Mouse (Mus musculus) liver, adult 2 months (tissue): ENCODE results near the gene Col4a2. TPM values are rescaled to one million over a fixed set of nuclear protein-coding genes. Genes with fewer than 3 reads are reported as not detected.
A peak's percentile ranks its signal among the peaks of the same experiment; 100 is the strongest.

Source experiments
- DNase-seq: peaks from one replicate; pipeline ENCODE4 v3.0.0-alpha.2; 2011; ENCODE audit warnings: low read depth, low spot score; ENCODE audit errors: extremely low read depth
- H3K27ac ChIP-seq: fragments of 200-500 bp; replicated peaks from 2 replicates; pipeline ENCODE4 v1.5.1; 2012; ENCODE audit warnings: low read depth, mild to moderate bottlenecking, control low read depth, inconsistent platforms, low read length; ENCODE audit not compliant: insufficient read depth
- H3K27me3 ChIP-seq: fragments of 200-500 bp; 2 replicates; pipeline ENCODE4 v1.6.1; 2012; ENCODE audit warnings: mild to moderate bottlenecking, moderate library complexity, low read length, inconsistent platforms; ENCODE audit not compliant: control insufficient read depth, insufficient read depth
- H3K36me3 ChIP-seq: fragments of 200-500 bp; 2 replicates; pipeline ENCODE4 v1.6.1; 2012; ENCODE audit warnings: low read length, inconsistent platforms; ENCODE audit not compliant: control insufficient read depth, insufficient read depth
- H3K4me1 ChIP-seq: fragments of 200-500 bp; 2 replicates; pipeline ENCODE4 v1.6.1; 2011; ENCODE audit warnings: low read length; ENCODE audit not compliant: control insufficient read depth, insufficient read depth
- H3K4me3 ChIP-seq: fragments of 200-500 bp; 2 replicates; pipeline ENCODE4 v1.5.1; 2011; ENCODE audit warnings: low read depth, mild to moderate bottlenecking, control low read depth, low read length, moderate library complexity; ENCODE audit not compliant: insufficient read depth
- H3K79me2 ChIP-seq: fragments of 200-500 bp; 2 replicates; pipeline ENCODE4 v1.6.1; 2012; ENCODE audit warnings: inconsistent platforms, mild to moderate bottlenecking, low read length, moderate library complexity; ENCODE audit not compliant: control insufficient read depth, insufficient read depth
- H3K9ac ChIP-seq: fragments of 200-500 bp; 2 replicates; pipeline ENCODE4 v1.6.1; 2012; ENCODE audit warnings: low read depth, mild to moderate bottlenecking, control low read depth, inconsistent platforms, low read length
- CTCF ChIP-seq: fragments of 200-500 bp; IDR thresholded peaks from 2 replicates; pipeline ENCODE4 v1.5.1; 2011; ENCODE audit warnings: low read depth, low read length, control low read depth
- POLR2A ChIP-seq: fragments of 200-500 bp; IDR thresholded peaks from 2 replicates; pipeline ENCODE4 v1.6.1; 2011; ENCODE audit warnings: low read length, control low read depth; ENCODE audit not compliant: insufficient read depth; ENCODE audit errors: extremely low read depth
- WGBS: fragments of 180-500 bp; shearing (Covaris S2); methylation state at CpG from one replicate; pipeline ENCODE4 v1.1.7; 2018; 5-methylcytosine and 5-hydroxymethylcytosine counted together
- polyA plus RNA-seq: library from polyadenylated mRNA; depleted of rRNA; stranded (reverse); fragments of >200 nt; gene quantifications from 2 replicates; pipeline ENCODE4 v1.2.3, GENCODE M21; 2012
- total RNA-seq: library from RNA; depleted of rRNA; stranded (reverse); fragments of >200 nt; gene quantifications from 2 replicates; pipeline ENCODE4 v1.2.3, GENCODE M21; 2014

Gene Col4a2
- total and polyA plus RNA-seq, 2 experiments, result 7.7 to 8.0 TPM

GRCm38 (mm10) chr8:11454228-11454627, 141.6 kb downstream of the Col4a2 start:
- no peak for DNase-seq
- H3K79me2 ChIP-seq, result peaks cover 11% of the 10 kb centered on the region; the same call in 1 of the 2 replicates
- TF ChIP-seq POLR2A (no peak), CTCF (no peak)
- H3K9ac ChIP-seq, result no peak overlapping the region
- H3K36me3 ChIP-seq, result peaks cover 6% of the 10 kb centered on the region; the same call in 1 of the 2 replicates
- H3K27ac ChIP-seq, result no peak overlapping the region
- no peaks in the 10 kb centered on the region for H3K27me3 ChIP-seq
- H3K4me3 ChIP-seq, result no peak overlapping the region
- peaks cover 18% of the 10 kb centered on the region for H3K4me1 ChIP-seq
- 88% methylated on average over 12 of the region's 12 CpGs for WGBS

GRCm38 (mm10) chr8:11457278-11457677, 144.7 kb downstream of the Col4a2 start:
- Histone ChIP-seq H3K4me3 (no peak overlapping the region), H3K27ac (peak overlapping the region; percentile 95), H3K79me2 (peaks cover 28% of the 10 kb centered on the region), H3K27me3 (no peaks in the 10 kb centered on the region), H3K4me1 (peaks cover 22% of the 10 kb centered on the region), H3K9ac (no peak overlapping the region), H3K36me3 (peaks cover 6% of the 10 kb centered on the region; the same call in 1 of the 2 replicates)
- no peak for DNase-seq
- WGBS, result 50% methylated on average over 3 of the region's 3 CpGs
- no peak for TF ChIP-seq CTCF
- TF ChIP-seq POLR2A, result no peak

- peaks cover 34% of the 10 kb centered on the region for H3K79me2 ChIP-seq
- peak overlapping the region; percentile 61 for H3K9ac ChIP-seq
- peaks cover 28% of the 10 kb centered on the region for H3K4me1 ChIP-seq
- H3K36me3 ChIP-seq, result peaks cover 4% of the 10 kb centered on the region; the same call in 1 of the 2 replicates
- 7% methylated on average over 12 of the region's 12 CpGs for WGBS
- DNase-seq, result peak; percentile 90
- H3K27me3 ChIP-seq, result no peaks in the 10 kb centered on the region
- H3K4me3 ChIP-seq, result no peak overlapping the region
- peak overlapping the region; percentile 95 for H3K27ac ChIP-seq
- TF ChIP-seq POLR2A (no peak), CTCF (no peak)
Measured at GRCm38 (mm10) chr8:11457981-11458836, 145.6 kb downstream of the Col4a2 start.

- 8% methylated on average over 5 of the region's 5 CpGs for WGBS
Measured at GRCm38 (mm10) chr8:11459016-11459415, 146.4 kb downstream of the Col4a2 start.

GRCm38 (mm10) chr8:11460934-11461333, 148.3 kb downstream of the Col4a2 start:
- H3K36me3 ChIP-seq, result no peaks in the 10 kb centered on the region
- no peak overlapping the region for H3K9ac ChIP-seq
- no peaks in the 10 kb centered on the region for H3K27me3 ChIP-seq
- H3K4me1 ChIP-seq, result peaks cover 49% of the 10 kb centered on the region
- peak overlapping the region; percentile 30 for H3K27ac ChIP-seq
- peaks cover 27% of the 10 kb centered on the region for H3K79me2 ChIP-seq
- no peak overlapping the region for H3K4me3 ChIP-seq
- WGBS, result 51% methylated on average over 2 of the region's 2 CpGs
- TF ChIP-seq CTCF, result no peak
- TF ChIP-seq POLR2A, result no peak
- DNase-seq, result no peak

More at GRCm38 (mm10) chr8:11459016-11459415, 146.4 kb downstream of the Col4a2 start:
- H3K9ac ChIP-seq, result peak overlapping the region; percentile 24; the same call in 1 of the 2 replicates
- H3K4me1 ChIP-seq, result peaks cover 35% of the 10 kb centered on the region
- no peaks in the 10 kb centered on the region for H3K27me3 ChIP-seq
- H3K27ac ChIP-seq, result peak overlapping the region; percentile 95
- no peak for TF ChIP-seq CTCF
- no peak for TF ChIP-seq POLR2A
- H3K79me2 ChIP-seq, result peaks cover 33% of the 10 kb centered on the region
- H3K4me3 ChIP-seq, result no peak overlapping the region
- peak; percentile 93 for DNase-seq
- H3K36me3 ChIP-seq, result no peaks in the 10 kb centered on the region; the same call in 1 of the 2 replicates

GRCm38 (mm10) chr8:11461847-11462246, 149.2 kb downstream of the Col4a2 start:
- no peak for DNase-seq
- H3K4me3 ChIP-seq, result no peak overlapping the region
- no peak for TF ChIP-seq CTCF
- TF ChIP-seq POLR2A, result no peak
- no peaks in the 10 kb centered on the region for H3K27me3 ChIP-seq
- H3K79me2 ChIP-seq, result peaks cover 26% of the 10 kb centered on the region
- no peaks in the 10 kb centered on the region for H3K36me3 ChIP-seq
- no peak overlapping the region for H3K9ac ChIP-seq
- 71% methylated on average over 2 of the region's 2 CpGs for WGBS
- peaks cover 49% of the 10 kb centered on the region for H3K4me1 ChIP-seq
- H3K27ac ChIP-seq, result no peak overlapping the region
